Mouse (Mus musculus) midbrain, embryonic 16.5 days (tissue): ENCODE data around the gene Slc46a1. TPM values are rescaled to one million over a fixed set of nuclear protein-coding genes. Genes with fewer than 3 reads are reported as not detected.
A peak's percentile ranks its signal among the peaks of the same experiment; 100 is the strongest.

Source experiments
- ATAC-seq: fragments of 200-750 bp; cut with Nextera tagmentation; 2 replicates; pipeline ENCODE4 v1.8.0; 2017; ENCODE audit warnings: moderate TSS enrichment
- H3K27ac ChIP-seq: fragments of 300-500 bp; sonication (generic); 2 replicates; pipeline ENCODE4 v1.5.1; 2014; ENCODE audit warnings: mild to moderate bottlenecking, low read length, mixed read lengths
- H3K27me3 ChIP-seq: fragments of 300-500 bp; sonication (generic); 2 replicates; pipeline ENCODE4 v1.6.1; 2014; ENCODE audit warnings: low read depth, low read length, mixed read lengths; ENCODE audit not compliant: control insufficient read depth, insufficient read depth
- H3K36me3 ChIP-seq: fragments of 300-500 bp; sonication (generic); 2 replicates; pipeline ENCODE4 v1.6.1; 2014; ENCODE audit warnings: mild to moderate bottlenecking, low read length, moderate library complexity, mixed read lengths; ENCODE audit not compliant: control insufficient read depth, insufficient read depth
- H3K4me1 ChIP-seq: fragments of 300-500 bp; sonication (generic); 2 replicates; pipeline ENCODE4 v1.6.1; 2014; ENCODE audit warnings: mild to moderate bottlenecking, low read length, mixed read lengths; ENCODE audit not compliant: control insufficient read depth, insufficient read depth
- H3K4me2 ChIP-seq: fragments of 300-500 bp; sonication (generic); 2 replicates; pipeline ENCODE4 v1.6.1; 2014; ENCODE audit warnings: mild to moderate bottlenecking, low read length, mixed read lengths
- H3K4me3 ChIP-seq: fragments of 300-500 bp; sonication (generic); 2 replicates; pipeline ENCODE4 v1.5.1; 2014; ENCODE audit warnings: low read depth, mild to moderate bottlenecking, low read length, moderate library complexity, mixed read lengths
- H3K9ac ChIP-seq: fragments of 300-500 bp; sonication (generic); 2 replicates; pipeline ENCODE4 v1.6.1; 2014; ENCODE audit warnings: low read depth, low read length, mixed read lengths
- H3K9me3 ChIP-seq: fragments of 300-500 bp; sonication (generic); replicated peaks from 2 replicates; pipeline ENCODE4 v1.6.1; 2014; ENCODE audit warnings: mild to moderate bottlenecking, low read length, mixed read lengths; ENCODE audit not compliant: control insufficient read depth, poor library complexity, severe bottlenecking
- WGBS: fragments of 180-500 bp; shearing (Covaris S2); extraction: QIAGEN DNeasy Blood & Tissue Kit; methylation state at CpG from one replicate; pipeline ENCODE4 v1.1.7; 2014; 5-methylcytosine and 5-hydroxymethylcytosine counted together
- polyA plus RNA-seq: library from polyadenylated mRNA; unstranded; fragments of >200 nt; fragmentation: Nextera tagmentation; extraction: Ambion mirVana; gene quantifications from 2 replicates; pipeline ENCODE4 v1.2.1, GENCODE M21; 2015

Gene Slc46a1
- 23.0 and 25.6 TPM in 2 replicates for polyA plus RNA-seq

DNA sequence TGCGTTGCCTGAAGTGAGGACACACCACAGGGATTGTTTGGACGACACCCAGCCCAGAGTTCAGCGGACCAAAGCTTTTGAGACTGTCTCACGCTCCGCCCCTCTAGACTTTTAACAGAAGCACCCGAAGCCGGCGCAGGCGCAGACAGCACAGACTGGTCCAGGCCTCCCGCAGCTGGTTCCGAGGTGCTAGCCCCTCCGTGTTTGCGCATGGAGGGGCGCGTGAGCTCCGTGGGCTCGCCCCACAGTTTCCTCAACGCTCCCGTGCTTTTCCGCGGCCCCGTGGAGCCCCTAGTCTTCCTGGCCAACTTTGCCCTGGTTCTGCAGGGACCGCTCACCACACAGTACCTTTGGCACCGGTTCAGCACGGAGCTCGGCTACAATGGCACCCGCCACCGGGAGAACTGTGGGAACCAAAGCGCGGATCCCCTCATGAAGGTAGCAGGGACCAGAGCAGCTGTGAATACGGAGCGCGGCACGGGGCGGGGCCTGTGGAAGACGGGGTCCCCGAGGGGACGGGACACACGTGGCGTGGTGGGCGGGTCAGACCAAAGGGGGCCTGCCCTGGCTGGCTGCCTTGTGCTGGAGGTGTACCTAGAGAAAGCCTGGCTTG lies at the start of gene Slc46a1:
Gene Slc46a1, plus strand, starts transcription at position 130 of the 613 bp plus-strand sequence.
- Histone ChIP-seq H3K4me2 (peak within 1 kb of the TSS; percentile 75), H3K27me3 (no peaks in the 10 kb centered on the region), H3K27ac (peak within 1 kb of the TSS; percentile 79), H3K36me3 (no peaks in the 10 kb centered on the region; the same call in 1 of the 2 replicates), H3K4me1 (peaks cover 5% of the 10 kb centered on the region), H3K9me3 (no peaks in the 10 kb centered on the region), H3K9ac (peak within 1 kb of the TSS; percentile 78), H3K4me3 (peak within 1 kb of the TSS; percentile 65)
- WGBS = under 1% methylated on average over 41 of the region's 41 CpGs
- ATAC-seq = peak; percentile 93

DNA sequence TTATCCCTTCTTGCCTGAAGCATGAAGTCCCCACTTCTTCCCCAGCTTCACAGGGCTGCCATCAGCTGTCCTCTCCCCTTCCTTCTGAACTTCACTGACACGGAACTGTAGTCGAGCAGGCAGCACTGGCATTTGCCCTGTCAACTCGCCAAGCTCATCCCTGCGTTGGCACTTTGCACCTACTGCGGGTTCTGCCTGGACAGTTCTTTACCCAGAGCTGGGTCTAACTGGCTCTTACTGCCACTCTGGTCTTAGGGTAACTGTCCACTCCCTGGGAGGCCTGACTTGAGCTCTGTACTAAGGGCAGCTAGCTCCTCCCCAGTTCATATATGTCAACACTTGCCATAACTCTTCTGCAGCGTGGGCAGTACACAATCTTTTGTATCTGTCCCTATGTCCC lies 48.6 kb upstream of the Slc46a1 start:
- ATAC-seq = no peak
- H3K9me3 ChIP-seq = no peaks in the 10 kb centered on the region
- H3K9ac ChIP-seq = no peak overlapping the region
- no peaks in the 10 kb centered on the region for H3K4me1 ChIP-seq
- no peaks in the 10 kb centered on the region for H3K27me3 ChIP-seq
- WGBS = 82% methylated on average over 6 of the region's 6 CpGs
- no peaks in the 10 kb centered on the region for H3K36me3 ChIP-seq
- H3K4me2 ChIP-seq = no peak overlapping the region
- H3K4me3 ChIP-seq = no peak overlapping the region
- H3K27ac ChIP-seq = no peak overlapping the region

DNA sequence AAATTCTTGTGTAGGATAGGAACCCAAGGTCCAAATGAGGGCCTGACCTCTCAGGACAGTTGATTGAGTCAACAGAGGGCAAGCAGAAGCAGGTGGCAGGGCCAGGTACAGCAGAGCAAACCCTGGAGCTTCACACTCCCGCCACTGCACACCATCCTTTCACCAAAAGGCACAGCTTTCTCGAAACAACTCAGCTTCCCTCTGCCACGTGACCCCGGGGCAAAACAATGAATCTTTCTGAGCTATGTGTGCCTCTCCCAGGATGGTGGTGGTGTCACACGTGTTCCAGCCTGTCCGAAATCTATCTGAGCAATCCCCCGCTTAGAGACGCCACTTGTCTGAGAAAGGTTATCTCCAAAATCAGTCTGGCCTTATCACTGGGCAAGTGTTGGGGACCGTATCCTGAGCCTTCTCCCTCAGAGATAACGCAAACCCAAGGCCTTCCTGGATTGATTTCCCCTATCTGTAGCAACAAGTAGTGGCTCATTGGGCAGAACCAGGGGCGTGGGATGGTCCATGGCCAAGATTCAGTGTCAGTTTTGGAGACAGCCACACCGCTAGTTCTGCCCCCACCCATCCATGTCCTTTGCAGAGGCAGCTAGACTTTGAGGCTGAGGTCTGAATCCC lies 45.1 kb upstream of the Slc46a1 start:
- ATAC-seq = no peak
- H3K4me3 ChIP-seq = no peak overlapping the region
- no peaks in the 10 kb centered on the region for H3K9me3 ChIP-seq
- H3K36me3 ChIP-seq = no peaks in the 10 kb centered on the region
- H3K27me3 ChIP-seq = no peaks in the 10 kb centered on the region
- H3K4me2 ChIP-seq = no peak overlapping the region
- H3K27ac ChIP-seq = no peak overlapping the region
- H3K4me1 ChIP-seq = no peaks in the 10 kb centered on the region
- H3K9ac ChIP-seq = no peak overlapping the region
- 79% methylated on average over 12 of the region's 12 CpGs for WGBS

GRCm38 (mm10) chr11:78421201-78422009 lies 44.1 kb upstream of the Slc46a1 start:
- H3K4me1 ChIP-seq = no peaks in the 10 kb centered on the region
- no peak for ATAC-seq
- no peak overlapping the region for H3K9ac ChIP-seq
- H3K27me3 ChIP-seq = no peaks in the 10 kb centered on the region
- H3K36me3 ChIP-seq = no peaks in the 10 kb centered on the region
- no peaks in the 10 kb centered on the region for H3K9me3 ChIP-seq
- H3K4me3 ChIP-seq = no peak overlapping the region
- WGBS = 68% methylated on average over 13 of the region's 13 CpGs
- H3K4me2 ChIP-seq = no peak overlapping the region
- H3K27ac ChIP-seq = no peak overlapping the region

- Histone ChIP-seq H3K4me3 (no peak within 1 kb of the TSS), H3K4me2 (no peak within 1 kb of the TSS)
- WGBS = 27% methylated on average over 13 of the region's 13 CpGs
These were observed 43.3 kb upstream of the Slc46a1 start, which contains the start of gene Slc13a2 for GRCm38 (mm10) chr11:78422055-78422819. Gene Slc13a2, minus strand, starts transcription at chr11:78422217.

DNA sequence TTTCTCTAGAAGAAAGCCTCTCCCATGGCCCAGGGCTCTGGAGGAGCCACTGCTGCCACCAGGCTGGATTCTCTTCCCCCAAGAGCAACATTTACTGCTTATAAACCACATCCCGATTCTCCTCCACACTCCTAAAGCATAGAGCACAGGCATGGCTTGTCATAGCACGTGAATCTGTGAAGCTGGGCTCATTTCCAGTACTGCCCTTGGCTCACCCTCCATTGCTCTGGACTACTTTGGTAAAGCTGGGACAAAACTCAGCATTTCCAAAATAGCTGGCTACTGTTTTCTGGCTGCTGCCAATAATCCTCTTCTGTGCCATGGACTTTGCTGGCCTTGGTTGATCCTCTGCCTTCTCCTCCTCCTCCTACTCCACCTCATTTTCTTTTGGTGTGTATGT lies 41.1 kb upstream of the Slc46a1 start:
- Histone ChIP-seq H3K36me3 (no peaks in the 10 kb centered on the region), H3K4me2 (no peak overlapping the region), H3K4me3 (no peak overlapping the region), H3K27me3 (no peaks in the 10 kb centered on the region), H3K9ac (no peak overlapping the region), H3K4me1 (no peaks in the 10 kb centered on the region), H3K27ac (no peak overlapping the region), H3K9me3 (no peaks in the 10 kb centered on the region)
- 79% methylated on average over 2 of the region's 2 CpGs for WGBS
- no peak for ATAC-seq

More at GRCm38 (mm10) chr11:78422055-78422819, 43.3 kb upstream of the Slc46a1 start, which contains the start of gene Slc13a2:
- Histone ChIP-seq H3K27me3 (no peaks in the 10 kb centered on the region), H3K9ac (no peak within 1 kb of the TSS), H3K36me3 (no peaks in the 10 kb centered on the region), H3K4me1 (no peaks in the 10 kb centered on the region), H3K9me3 (no peaks in the 10 kb centered on the region), H3K27ac (no peak within 1 kb of the TSS)
- ATAC-seq = no peak

DNA sequence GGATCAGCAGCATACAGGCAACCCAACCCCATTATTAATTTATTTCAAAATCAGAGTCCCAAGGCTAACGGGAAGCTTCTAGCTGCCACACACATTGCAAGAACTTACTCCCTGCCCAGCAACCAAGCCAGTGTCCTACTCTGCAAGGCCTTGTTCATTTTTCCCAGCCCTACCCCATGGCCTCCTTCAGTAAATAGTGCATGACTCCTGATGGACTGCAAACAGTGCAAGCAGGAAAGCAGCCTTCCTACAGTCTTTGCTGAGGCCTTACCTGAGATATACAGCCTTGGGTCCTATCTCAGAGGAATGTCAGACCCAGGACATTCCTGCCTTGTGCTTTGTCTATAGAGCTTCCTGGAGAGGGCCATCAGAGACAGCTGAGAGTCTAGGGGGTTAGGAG lies 39.9 kb upstream of the Slc46a1 start:
- H3K4me2 ChIP-seq = no peak overlapping the region
- no peak overlapping the region for H3K4me3 ChIP-seq
- H3K4me1 ChIP-seq = no peaks in the 10 kb centered on the region
- no peaks in the 10 kb centered on the region for H3K9me3 ChIP-seq
- ATAC-seq = no peak
- H3K27ac ChIP-seq = no peak overlapping the region
- no peaks in the 10 kb centered on the region for H3K27me3 ChIP-seq
- WGBS = 90% methylated on average over 1 of the region's 1 CpGs
- H3K9ac ChIP-seq = no peak overlapping the region
- no peaks in the 10 kb centered on the region for H3K36me3 ChIP-seq

- no peak overlapping the region for H3K4me3 ChIP-seq
- H3K27ac ChIP-seq = no peak overlapping the region
- 94% methylated on average over 6 of the region's 6 CpGs for WGBS
- no peak overlapping the region for H3K9ac ChIP-seq
- ATAC-seq = no peak
- no peaks in the 10 kb centered on the region for H3K27me3 ChIP-seq
- no peaks in the 10 kb centered on the region for H3K4me1 ChIP-seq
- H3K4me2 ChIP-seq = no peak overlapping the region
- no peaks in the 10 kb centered on the region for H3K36me3 ChIP-seq
- no peaks in the 10 kb centered on the region for H3K9me3 ChIP-seq
These were observed 37.8 kb upstream of the Slc46a1 start for GRCm38 (mm10) chr11:78427655-78428054.
